Comparison of ENCODE assay signal across 8 mouse cellular contexts in genomic region chr9:67802241-67802640, GRCm38 (mm10). TPM values are rescaled to one million over a fixed set of nuclear protein-coding genes. Genes with fewer than 3 reads are reported as not detected.
DNase-seq lines count a peak whose midpoint lies in the region.

No protein-coding gene starts in this region.

- peak; percentile 35 to 61 for DNase-seq in heart, postnatal 10 days
- DNase-seq in heart, postnatal 25 days (ENCODE audit: low spot score) = no peak
- DNase-seq in B cell, adult 2 months = peak; percentile 58 to 65
- DNase-seq in T-cell, adult 2 months (ENCODE audit: low spot score) = peak; percentile 33
- peak; percentile 50 to 68 for DNase-seq in cerebellum, postnatal 36 days
- DNase-seq in kidney, postnatal 25 days = peak; percentile 45 to 85
- peak; percentile 74 for DNase-seq in naive thymus-derived CD4-positive, alpha-beta T cell, adult 2 months (ENCODE audit: low read depth)
- DNase-seq in thymus, postnatal 4 days = peak; percentile 80

- intact Hi-C loops in heart, postnatal 10 days (cut with DNase I) = loop anchor here (1.0 to 10.0 kb wide), 3 partner anchors 44 to 117 kb away; no protein-coding TSS in a partner anchor
- intact Hi-C loops in heart, postnatal 25 days (cut with DNase I) = loop anchor here (1.0 to 5.0 kb wide), 2 partner anchors 44 to 120 kb away; no protein-coding TSS in a partner anchor

RNA-seq across cellular contexts. Expression of gene C2cd4a, which starts 29.9 kb away (rescaled TPM):
- total RNA-seq in heart, postnatal 10 days (2021) = not detected
- not detected for total RNA-seq in heart, postnatal 25 days (2021)

RNA-seq across cellular contexts. Expression of gene Vps13c, which starts 38.0 kb away (rescaled TPM):
- 10 to 100 TPM; 33.1 to 41.8 TPM for total RNA-seq in heart, postnatal 10 days (2021)
- 10 to 100 TPM; 39.9 to 44.4 TPM for total RNA-seq in heart, postnatal 25 days (2021)

RNA-seq across cellular contexts. Expression of gene C2cd4b, which starts 43.0 kb away (rescaled TPM):
- 1 to 10 TPM; 1.7 to 2.6 TPM for total RNA-seq in heart, postnatal 10 days (2021)
- total RNA-seq in heart, postnatal 25 days (2021) = 1 to 10 TPM; 1.6 to 1.9 TPM
